Mouse (Mus musculus) heart, postnatal 4 days (tissue): Measurements from ENCODE around the gene R3hdm2. TPM values are rescaled to one million over a fixed set of nuclear protein-coding genes. Genes with fewer than 3 reads are reported as not detected.

Experiments used
- DNase-seq: peaks from one replicate; pipeline ENCODE4 v3.0.0; 2021
- total RNA-seq, 2 experiments: library from RNA; stranded (reverse); gene quantifications; 2 replicates each; pipeline ENCODE4 v1.2.3; 2021

The R3hdm2 gene
- total RNA-seq, result 100 to 1,000 TPM; 115 to 116 TPM

GRCm38 (mm10) chr10:127380251-127380691 is at the start of gene R3hdm2:
Gene R3hdm2 (plus strand): TSS chr10:127380327.
- DNase-seq, result peak; percentile 93

GRCm38 (mm10) chr10:127332211-127332874 is 47.8 kb upstream of the R3hdm2 start:
- no peak for DNase-seq

GRCm38 (mm10) chr10:127333152-127333551 is 47.0 kb upstream of the R3hdm2 start:
- no peak for DNase-seq

GRCm38 (mm10) chr10:127335271-127335670 is 44.9 kb upstream of the R3hdm2 start:
- no peak for DNase-seq

- no peak for DNase-seq
Measured at GRCm38 (mm10) chr10:127336952-127337351, 43.2 kb upstream of the R3hdm2 start.

GRCm38 (mm10) chr10:127337536-127338099 is 42.5 kb upstream of the R3hdm2 start:
- DNase-seq, result no peak

GRCm38 (mm10) chr10:127338930-127339682 is 41.0 kb upstream of the R3hdm2 start:
- peak; percentile 92 for DNase-seq

- peak; percentile 76 for DNase-seq
Measured at GRCm38 (mm10) chr10:127339683-127340576, 40.2 kb upstream of the R3hdm2 start.

- peak; percentile 39 for DNase-seq
Measured at GRCm38 (mm10) chr10:127340577-127341359, 39.4 kb upstream of the R3hdm2 start.

GRCm38 (mm10) chr10:127341360-127341690 is 38.8 kb upstream of the R3hdm2 start:
- no peak for DNase-seq

GRCm38 (mm10) chr10:127341891-127342639 is 38.1 kb upstream of the R3hdm2 start, which contains the start of gene Gli1:
Gene Gli1 (minus strand): TSS chr10:127341974.
- peak; percentile 93 for DNase-seq

GRCm38 (mm10) chr10:127343029-127343428 is 37.1 kb upstream of the R3hdm2 start:
- no peak for DNase-seq

- no peak for DNase-seq
Measured at GRCm38 (mm10) chr10:127346173-127346572, 34.0 kb upstream of the R3hdm2 start.

GRCm38 (mm10) chr10:127348957-127349356 is 31.2 kb upstream of the R3hdm2 start:
- DNase-seq, result no peak

GRCm38 (mm10) chr10:127349810-127350209 is 30.3 kb upstream of the R3hdm2 start:
- no peak for DNase-seq

- peak; percentile 83 for DNase-seq
Measured at GRCm38 (mm10) chr10:127350594-127351284, 29.4 kb upstream of the R3hdm2 start.

- DNase-seq, result no peak
Measured at GRCm38 (mm10) chr10:127351285-127351595, 28.9 kb upstream of the R3hdm2 start.

GRCm38 (mm10) chr10:127351719-127352118 is 28.4 kb upstream of the R3hdm2 start:
- DNase-seq, result no peak

- DNase-seq, result no peak
Measured at GRCm38 (mm10) chr10:127352187-127352586, 27.9 kb upstream of the R3hdm2 start.

GRCm38 (mm10) chr10:127352766-127353165 is 27.4 kb upstream of the R3hdm2 start:
- DNase-seq, result no peak
